Mouse (Mus musculus) heart, embryonic 11.5 days (tissue): ENCODE results near the gene Sf1. TPM values are rescaled to one million over a fixed set of nuclear protein-coding genes. Genes with fewer than 3 reads are reported as not detected.

ENCODE experiments used
- ATAC-seq: fragments of 200-750 bp; cut with Nextera tagmentation; replicated peaks from 2 replicates; pipeline ENCODE4 v1.8.0; 2017; ENCODE audit warnings: moderate library complexity; ENCODE audit not compliant: insufficient number of reproducible peaks, low FRiP score, low TSS enrichment
- H3K27ac ChIP-seq: fragments of 300-500 bp; sonication (generic); 2 replicates; pipeline ENCODE4 v1.5.1; 2014; ENCODE audit warnings: mild to moderate bottlenecking, low read depth, low read length
- H3K27me3 ChIP-seq: fragments of 300-500 bp; sonication (generic); 2 replicates; pipeline ENCODE4 v1.6.1; 2014; ENCODE audit warnings: mild to moderate bottlenecking, low read length, mixed read lengths; ENCODE audit not compliant: control insufficient read depth, insufficient read depth
- H3K36me3 ChIP-seq: fragments of 300-500 bp; sonication (generic); 2 replicates; pipeline ENCODE4 v1.6.1; 2014; ENCODE audit warnings: mild to moderate bottlenecking, low read length, moderate library complexity, mixed read lengths; ENCODE audit not compliant: control insufficient read depth, insufficient read depth
- H3K4me1 ChIP-seq: fragments of 300-500 bp; sonication (generic); 2 replicates; pipeline ENCODE4 v1.6.1; 2014; ENCODE audit warnings: low read length; ENCODE audit not compliant: control insufficient read depth, insufficient read depth
- H3K4me2 ChIP-seq: fragments of 300-500 bp; sonication (generic); 2 replicates; pipeline ENCODE4 v1.6.1; 2014; ENCODE audit warnings: mild to moderate bottlenecking, moderate library complexity
- H3K4me3 ChIP-seq: fragments of 300-500 bp; sonication (generic); 2 replicates; pipeline ENCODE4 v1.5.1; 2014; ENCODE audit warnings: low read depth, low read length
- H3K9ac ChIP-seq: fragments of 300-500 bp; sonication (generic); 2 replicates; pipeline ENCODE4 v1.6.1; 2014; ENCODE audit warnings: mild to moderate bottlenecking, low read depth, low read length, moderate library complexity
- H3K9me3 ChIP-seq: fragments of 300-500 bp; sonication (generic); replicated peaks from 2 replicates; pipeline ENCODE4 v1.6.1; 2016; ENCODE audit warnings: low read length; ENCODE audit not compliant: control insufficient read depth
- WGBS: fragments of 180-500 bp; shearing (Covaris S2); extraction: QIAGEN DNeasy Blood & Tissue Kit; methylation state at CpG from one replicate; pipeline ENCODE4 v1.1.7; 2014; ENCODE audit not compliant: insufficient replicate concordance; 5-methylcytosine and 5-hydroxymethylcytosine counted together
- polyA plus RNA-seq: library from polyadenylated mRNA; unstranded; fragments of >200 nt; fragmentation: Nextera tagmentation; extraction: Ambion mirVana; gene quantifications from 2 replicates; pipeline ENCODE4 v1.2.1, GENCODE M21; 2014

The Sf1 gene
- polyA plus RNA-seq, 1 experiment from 2014 or later: 106 TPM

DNA sequence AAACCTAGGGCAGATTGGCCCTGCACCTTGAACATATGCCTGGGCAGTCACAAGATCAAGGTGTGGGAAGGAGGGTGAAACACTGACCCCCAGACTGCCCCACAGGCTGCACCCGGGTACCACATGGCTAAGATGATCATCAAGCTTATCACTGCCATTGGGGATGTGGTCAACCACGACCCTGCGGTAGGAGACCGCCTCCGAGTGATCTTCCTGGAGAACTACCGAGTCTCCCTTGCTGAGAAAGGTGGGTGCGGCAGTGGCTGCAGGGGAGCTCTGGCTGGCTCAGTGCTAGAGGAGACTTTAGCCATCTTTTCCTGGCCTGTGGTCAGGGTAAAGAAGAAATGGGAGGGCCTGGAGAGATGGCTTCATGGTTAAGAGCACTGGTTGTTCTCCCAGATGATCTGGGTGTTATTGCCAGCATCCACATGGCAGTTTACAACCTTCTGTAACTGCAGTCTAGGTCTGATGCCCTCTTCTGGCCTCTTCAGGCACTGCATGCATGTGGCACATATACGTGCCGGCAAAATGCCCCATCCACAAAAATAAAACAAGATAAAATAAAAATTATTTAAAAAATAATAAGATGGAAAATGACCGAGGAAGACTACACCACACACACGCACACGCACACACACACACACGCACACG lies 29.4 kb downstream of the Sf1 start:
- ATAC-seq: no peak
- Histone ChIP-seq H3K4me3 (no peak overlapping the region), H3K36me3 (peaks cover 11% of the 10 kb centered on the region), H3K27me3 (no peaks in the 10 kb centered on the region), H3K4me2 (no peak overlapping the region), H3K27ac (no peak overlapping the region), H3K9ac (no peak overlapping the region), H3K4me1 (peaks cover 6% of the 10 kb centered on the region), H3K9me3 (no peaks in the 10 kb centered on the region)
- 83% methylated on average over 14 of the region's 14 CpGs for WGBS

DNA sequence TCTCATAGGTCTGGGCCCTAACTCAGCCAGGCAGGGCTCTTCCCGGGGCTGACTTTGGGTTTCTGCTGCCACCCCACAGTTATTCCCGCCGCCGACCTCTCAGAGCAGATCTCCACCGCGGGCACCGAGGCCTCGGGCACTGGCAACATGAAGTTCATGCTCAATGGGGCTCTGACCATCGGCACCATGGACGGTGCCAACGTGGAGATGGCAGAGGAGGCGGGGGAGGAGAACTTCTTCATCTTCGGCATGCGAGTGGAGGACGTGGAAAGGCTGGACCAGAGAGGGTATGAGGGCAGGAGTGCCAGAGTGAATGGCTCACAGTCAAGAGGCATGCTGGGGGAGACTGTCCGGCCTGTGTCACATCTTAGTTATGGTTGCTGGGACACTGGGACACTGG lies 30.1 kb downstream of the Sf1 start:
- Histone ChIP-seq H3K4me2 (no peak overlapping the region), H3K4me1 (peaks cover 9% of the 10 kb centered on the region), H3K9me3 (no peaks in the 10 kb centered on the region), H3K9ac (no peak overlapping the region), H3K36me3 (peaks cover 11% of the 10 kb centered on the region), H3K27ac (no peak overlapping the region), H3K27me3 (no peaks in the 10 kb centered on the region), H3K4me3 (no peak overlapping the region)
- no peak for ATAC-seq
- 83% methylated on average over 16 of the region's 16 CpGs for WGBS

DNA sequence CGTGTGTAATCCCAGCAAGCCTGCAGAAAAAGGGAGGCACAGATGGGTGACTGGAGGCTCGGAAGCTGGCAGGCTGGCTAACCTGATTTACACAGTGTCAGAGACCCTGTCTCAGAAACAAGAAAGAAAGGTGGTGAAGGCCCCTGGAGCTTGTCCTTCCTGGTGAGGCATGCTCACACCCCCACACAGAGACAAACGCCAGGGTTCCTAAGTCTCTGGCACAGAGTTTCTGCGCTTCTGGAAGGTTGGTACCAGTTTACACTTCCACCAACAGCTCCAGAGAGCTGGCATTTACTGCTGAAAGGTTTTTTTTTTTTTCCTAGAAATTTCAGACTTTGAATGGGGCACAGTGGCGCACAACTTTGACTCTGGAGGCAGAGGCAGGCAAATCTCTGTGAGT lies 32.7 kb downstream of the Sf1 start:
- Histone ChIP-seq H3K9ac (no peak overlapping the region), H3K4me1 (peaks cover 17% of the 10 kb centered on the region), H3K36me3 (peaks cover 3% of the 10 kb centered on the region), H3K4me3 (no peak overlapping the region), H3K4me2 (no peak overlapping the region), H3K27ac (no peak overlapping the region), H3K27me3 (peaks cover 11% of the 10 kb centered on the region), H3K9me3 (no peaks in the 10 kb centered on the region)
- 87% methylated on average over 5 of the region's 5 CpGs for WGBS
- no peak for ATAC-seq

DNA sequence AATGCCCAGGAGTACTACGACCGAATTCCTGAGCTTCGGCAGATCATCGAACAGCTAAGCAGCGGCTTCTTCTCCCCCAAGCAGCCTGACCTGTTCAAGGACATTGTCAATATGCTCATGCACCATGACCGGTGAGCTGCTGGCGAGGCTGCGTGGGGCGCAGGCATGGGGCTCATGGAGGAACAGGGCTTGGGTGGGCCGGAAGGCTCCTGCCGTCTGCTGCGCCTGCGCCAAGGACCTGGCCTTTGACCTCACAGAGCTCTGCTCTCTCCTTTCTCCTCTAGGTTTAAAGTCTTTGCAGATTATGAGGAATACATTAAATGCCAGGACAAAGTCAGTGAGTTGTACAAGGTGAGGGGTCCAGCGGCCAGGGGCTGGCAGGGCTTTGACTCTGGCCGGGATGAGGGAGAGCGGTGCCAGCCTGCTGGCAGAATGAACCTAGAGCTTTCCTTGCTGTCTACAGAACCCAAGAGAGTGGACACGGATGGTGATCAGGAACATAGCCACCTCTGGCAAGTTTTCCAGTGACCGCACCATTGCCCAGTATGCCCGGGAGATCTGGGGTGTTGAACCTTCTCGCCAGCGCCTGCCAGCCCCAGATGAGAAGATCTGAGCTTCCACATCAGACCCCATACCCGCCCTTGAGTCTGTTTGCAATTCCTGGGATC lies 34.2 kb downstream of the Sf1 start:
- H3K9me3 ChIP-seq: no peaks in the 10 kb centered on the region
- 81% methylated on average over 22 of the region's 22 CpGs for WGBS
- H3K27ac ChIP-seq: no peak overlapping the region
- peaks cover 3% of the 10 kb centered on the region for H3K36me3 ChIP-seq
- H3K9ac ChIP-seq: no peak overlapping the region
- H3K4me2 ChIP-seq: no peak overlapping the region; the same call in 1 of the 2 replicates
- peaks cover 27% of the 10 kb centered on the region for H3K4me1 ChIP-seq
- peaks cover 14% of the 10 kb centered on the region for H3K27me3 ChIP-seq
- H3K4me3 ChIP-seq: no peak overlapping the region
- no peak for ATAC-seq

DNA sequence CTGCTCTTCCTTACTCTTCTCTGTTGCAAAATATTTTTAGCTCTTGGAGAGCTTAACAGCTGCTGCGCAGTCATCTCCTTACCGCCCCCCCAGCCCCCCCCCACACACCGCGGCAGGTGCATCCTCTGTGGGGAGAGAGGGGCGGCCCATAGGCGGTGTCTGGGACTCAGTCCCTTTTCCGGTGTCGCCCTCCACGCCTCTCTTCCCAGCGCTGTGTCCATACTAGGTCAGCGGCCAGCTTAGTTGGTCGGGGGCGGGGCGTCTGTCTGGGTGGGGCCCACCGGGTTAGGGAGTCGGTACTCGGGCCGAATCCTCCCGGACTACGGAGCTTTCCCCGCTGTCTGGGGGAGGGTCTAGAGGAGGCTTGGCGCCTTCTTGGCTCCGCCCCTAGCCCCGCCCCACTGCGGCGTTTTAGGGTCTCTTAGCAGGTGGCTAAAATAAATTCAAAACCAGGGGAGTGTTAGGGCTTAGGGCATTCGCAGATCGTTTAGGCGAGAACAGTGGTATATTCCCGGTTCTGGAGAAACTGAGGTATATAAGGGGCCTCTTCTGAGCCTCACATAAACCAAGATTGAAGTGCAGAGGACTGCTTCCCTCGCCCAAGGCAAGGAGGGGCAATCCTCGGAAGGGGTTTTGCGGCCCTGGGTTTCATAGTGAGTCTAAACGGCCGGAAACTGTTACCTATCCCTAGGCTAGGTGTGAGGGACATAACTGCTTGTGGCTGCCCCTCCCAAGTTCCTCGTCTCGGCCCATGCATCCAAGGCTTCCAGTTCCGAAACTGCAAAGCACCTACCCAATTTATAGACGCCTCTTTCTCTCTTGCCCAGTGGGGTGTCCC lies 35.2 kb downstream of the Sf1 start:
- H3K4me1 ChIP-seq: peaks cover 27% of the 10 kb centered on the region
- H3K4me2 ChIP-seq: peak overlapping the region; percentile 97
- peak overlapping the region; percentile 65 for H3K4me3 ChIP-seq
- H3K9ac ChIP-seq: peak overlapping the region; percentile 68
- H3K27me3 ChIP-seq: peaks cover 14% of the 10 kb centered on the region
- WGBS: under 1% methylated on average over 39 of the region's 39 CpGs
- peak overlapping the region; percentile 10; the same call in 1 of the 2 replicates for H3K27ac ChIP-seq
- ATAC-seq: peak; percentile 43
- no peaks in the 10 kb centered on the region for H3K9me3 ChIP-seq
- no peaks in the 10 kb centered on the region for H3K36me3 ChIP-seq

DNA sequence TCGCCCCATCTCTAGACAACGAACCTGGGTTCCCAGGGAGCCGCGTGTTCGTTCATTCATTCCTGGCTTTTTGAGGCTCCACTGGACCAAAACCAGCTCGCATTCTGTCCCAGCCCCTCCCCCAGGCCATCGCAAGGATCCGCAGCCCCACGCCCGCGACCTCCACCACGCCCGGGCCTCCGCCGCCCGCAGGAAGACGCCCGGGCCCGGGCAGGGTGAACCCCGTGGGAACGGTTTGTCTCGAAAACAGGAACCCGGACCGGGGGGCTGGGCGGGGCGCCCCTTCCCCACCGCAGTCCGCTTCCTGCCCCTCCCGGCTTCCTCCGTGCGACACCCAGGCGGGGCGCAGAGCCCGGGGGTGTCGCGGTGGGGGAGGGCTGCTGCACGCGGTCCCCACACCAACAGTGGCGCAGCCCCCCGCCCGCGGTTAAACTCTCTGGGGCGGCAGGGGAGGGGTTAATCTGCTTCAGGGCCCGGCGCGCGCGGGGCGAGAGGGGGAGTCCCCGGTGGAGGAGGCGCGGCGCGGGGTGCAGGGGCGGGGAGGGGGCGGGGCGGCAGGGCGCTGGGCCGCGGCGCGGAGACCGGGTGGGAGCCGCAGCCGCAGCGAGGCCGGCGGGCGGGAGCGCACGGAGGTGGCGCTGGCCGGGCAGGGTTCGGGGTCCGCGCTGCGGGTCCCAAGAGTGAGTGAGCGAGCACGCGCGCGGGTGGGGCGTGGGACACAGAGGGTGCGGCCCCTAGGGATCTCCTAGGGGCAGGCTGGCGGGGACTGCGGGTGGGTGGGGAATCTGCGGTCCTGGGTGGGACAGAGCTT lies 36.0 kb downstream of the Sf1 start, which contains the start of gene Rasgrp2:
Gene Rasgrp2 (plus strand): TSS at position 56 of the 811 bp plus-strand sequence.
- Histone ChIP-seq H3K9me3 (no peaks in the 10 kb centered on the region), H3K27ac (peak within 1 kb of the TSS; percentile 10; the same call in 1 of the 2 replicates), H3K9ac (peak within 1 kb of the TSS; percentile 68), H3K36me3 (no peaks in the 10 kb centered on the region), H3K4me1 (peaks cover 27% of the 10 kb centered on the region), H3K4me3 (peak within 1 kb of the TSS; percentile 65), H3K4me2 (peak within 1 kb of the TSS; percentile 97), H3K27me3 (peaks cover 14% of the 10 kb centered on the region)
- under 1% methylated on average over 84 of the region's 87 CpGs for WGBS
- ATAC-seq: no peak

DNA sequence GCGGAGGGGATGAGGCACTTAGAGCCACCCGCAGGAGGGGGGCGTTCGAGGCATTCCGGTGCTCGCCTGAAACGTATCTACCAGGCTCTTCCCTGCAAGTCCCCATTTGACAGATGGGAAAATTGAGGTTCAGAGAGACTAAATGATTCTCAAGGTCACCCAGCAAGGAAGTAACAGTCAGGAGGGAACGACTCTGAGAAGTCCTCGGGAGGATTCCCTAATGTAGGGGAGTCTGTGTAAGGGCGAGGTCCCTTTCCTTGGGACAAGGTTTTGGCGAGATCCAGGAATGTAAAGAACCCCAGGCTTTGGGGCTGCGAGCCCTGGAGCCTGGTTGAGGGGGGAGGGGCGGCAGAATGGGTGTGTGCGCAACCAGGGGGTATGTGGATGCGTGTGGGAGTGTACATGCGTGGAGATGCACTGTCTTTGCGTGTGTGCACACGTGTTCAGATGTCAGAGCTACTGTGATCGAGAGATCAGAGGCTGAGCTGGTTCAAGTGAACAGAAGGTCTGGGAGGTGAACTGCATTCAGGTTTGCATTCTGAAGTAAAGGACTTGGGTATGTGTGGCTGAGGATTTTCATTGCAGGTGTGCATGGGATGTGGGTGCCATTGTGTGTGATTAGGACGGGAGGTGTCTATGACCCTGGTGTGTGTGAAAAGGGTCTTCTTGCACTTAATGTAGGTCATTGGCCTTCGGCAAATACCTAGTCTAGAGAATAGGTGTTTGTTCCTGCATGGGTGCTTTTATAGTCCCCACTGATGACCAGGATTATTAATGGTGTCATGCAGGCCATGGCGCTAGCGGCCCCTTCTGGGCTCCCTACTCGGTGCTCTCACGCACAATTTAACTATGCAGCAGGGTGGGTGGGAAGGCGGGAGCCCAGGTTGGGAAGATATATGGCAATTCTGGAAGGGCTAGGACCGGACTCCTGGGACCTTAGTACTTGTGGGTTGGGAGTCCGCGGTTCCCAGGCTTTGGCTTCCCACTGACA lies 36.9 kb downstream of the Sf1 start:
- Histone ChIP-seq H3K4me2 (peak overlapping the region; percentile 97), H3K27me3 (peaks cover 14% of the 10 kb centered on the region), H3K9ac (peak overlapping the region; percentile 68; the same call in 1 of the 2 replicates), H3K4me3 (peak overlapping the region; percentile 65), H3K9me3 (no peaks in the 10 kb centered on the region), H3K27ac (no peak overlapping the region), H3K4me1 (peaks cover 27% of the 10 kb centered on the region), H3K36me3 (no peaks in the 10 kb centered on the region)
- no peak for ATAC-seq
- 3% methylated on average over 29 of the region's 29 CpGs for WGBS
